Comparison of ENCODE assay signal across 19 mouse cellular contexts in the genomic region with DNA sequence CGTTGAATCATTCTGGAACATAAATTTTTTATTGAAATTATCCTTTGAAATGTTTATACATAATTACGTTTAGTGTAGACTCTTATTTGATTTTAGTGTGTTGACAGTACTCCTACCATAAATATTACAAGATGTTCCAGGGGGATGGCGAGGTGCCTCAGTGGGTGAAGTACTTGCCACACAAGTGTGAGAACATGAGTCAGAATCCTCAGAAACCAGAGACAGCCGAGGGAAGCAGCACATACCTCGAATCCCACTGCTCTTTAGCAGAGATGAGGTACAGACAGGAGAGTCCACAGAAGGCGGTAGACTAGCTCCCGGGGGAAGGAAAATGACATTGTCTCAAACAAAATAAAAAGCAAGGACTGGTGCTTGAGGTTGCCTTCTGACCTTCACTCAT.
"Had no signal": no experiment of that assay in that cellular context is flagged by ENCODE, and none has a peak within 500 bp of the region (broad histone marks: within the 10 kb centered on the region; RNA-seq: fewer than 3 reads in every experiment).

No protein-coding gene starts in this region.

- H3K36me3 ChIP-seq: intestine, embryonic 15.5 days; limb, embryonic 10.5 days; limb, embryonic 13.5 days; liver, embryonic 12.5 days; liver, embryonic 15.5 days; lung, embryonic 15.5 days had no signal

- H3K27me3 ChIP-seq: intestine, embryonic 15.5 days; limb, embryonic 13.5 days; liver, embryonic 12.5 days; liver, embryonic 15.5 days; lung, embryonic 15.5 days; megakaryocyte, embryonic 14.5 days had no signal

- H3K27ac ChIP-seq: intestine, embryonic 15.5 days; left cerebral cortex, adult 2 months; limb, embryonic 10.5 days; limb, embryonic 13.5 days; liver, embryonic 12.5 days; liver, embryonic 15.5 days; lung, embryonic 15.5 days; stomach, postnatal 0 days had no signal

- H3K9me3 ChIP-seq: intestine, embryonic 15.5 days; limb, embryonic 10.5 days; limb, embryonic 13.5 days; liver, embryonic 12.5 days; liver, embryonic 15.5 days; lung, embryonic 15.5 days had no signal

- DNase-seq: kidney, adult 18-20 months; kidney, adult 9 months; kidney, postnatal 14 days; kidney, postnatal 4 days; liver; lung, adult 18-20 months; lung, postnatal 10 days; lung, postnatal 36 days; midbrain, embryonic 14.5 days; thymus, postnatal 25 days had no signal

- H3K4me1 ChIP-seq: intestine, embryonic 15.5 days; limb, embryonic 10.5 days; limb, embryonic 13.5 days; liver, embryonic 12.5 days; liver, embryonic 15.5 days; lung, embryonic 15.5 days; megakaryocyte, embryonic 14.5 days had no signal

- H3K4me3 ChIP-seq: intestine, embryonic 15.5 days; left cerebral cortex, adult 2 months; limb, embryonic 10.5 days; limb, embryonic 13.5 days; liver, embryonic 12.5 days; liver, embryonic 15.5 days; lung, embryonic 15.5 days; megakaryocyte, embryonic 14.5 days had no signal
